Mouse (Mus musculus) heart, adult 8-10 months (tissue): Measurements from ENCODE around the gene Ddx19a. TPM values are rescaled to one million over a fixed set of nuclear protein-coding genes. Genes with fewer than 3 reads are reported as not detected.
"Not testable (repeated sequence)": the region's sequence is repeated elsewhere in the genome, so short reads cannot be mapped to it uniquely, and the experiment has no call there.

Experiments
- DNase-seq: peaks from one replicate; pipeline ENCODE4 v3.0.0; 2022; ENCODE audit warnings: low spot score
- microRNA-seq: library from miRNA; unstranded; fragments of <30 nt; microRNA quantifications from one replicate; pipeline ENCODE4 v1.2.0, GENCODE M21; 2022
- total RNA-seq, 4 experiments: library from RNA; stranded (reverse); gene quantifications; 2 replicates each; pipeline ENCODE4 v1.2.4; 2022

The Ddx19a gene
- total RNA-seq, 4 experiments from 2014 or later: 30.7 to 37.3 (median 35.3) TPM

GRCm38 (mm10) chr8:110933272-110933671 lies 64.3 kb downstream of the Ddx19a start:
- no peak for DNase-seq

DNA sequence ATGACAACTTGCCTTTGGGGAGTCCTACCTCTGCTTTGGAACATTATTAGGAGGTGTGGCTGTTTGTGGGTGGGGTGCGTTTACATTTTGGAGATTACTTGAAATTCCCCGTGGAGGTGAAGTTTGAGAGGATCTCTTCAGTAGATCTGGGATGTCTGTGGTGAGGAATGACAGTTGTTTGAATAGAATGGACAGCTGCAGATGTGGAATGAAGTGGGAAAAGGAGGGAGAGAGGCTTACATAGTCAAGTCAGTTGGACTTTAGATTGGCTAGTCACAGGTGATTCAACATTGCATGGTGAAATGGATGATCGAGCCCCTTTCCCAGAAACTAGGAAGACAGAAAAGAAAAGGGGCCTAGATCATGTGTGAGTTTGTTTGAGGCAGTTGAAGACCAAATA lies 65.2 kb downstream of the Ddx19a start:
- DNase-seq: no peak

- peak; percentile 85 for DNase-seq
Measured at GRCm38 (mm10) chr8:110931176-110931939, 66.2 kb downstream of the Ddx19a start.

DNA sequence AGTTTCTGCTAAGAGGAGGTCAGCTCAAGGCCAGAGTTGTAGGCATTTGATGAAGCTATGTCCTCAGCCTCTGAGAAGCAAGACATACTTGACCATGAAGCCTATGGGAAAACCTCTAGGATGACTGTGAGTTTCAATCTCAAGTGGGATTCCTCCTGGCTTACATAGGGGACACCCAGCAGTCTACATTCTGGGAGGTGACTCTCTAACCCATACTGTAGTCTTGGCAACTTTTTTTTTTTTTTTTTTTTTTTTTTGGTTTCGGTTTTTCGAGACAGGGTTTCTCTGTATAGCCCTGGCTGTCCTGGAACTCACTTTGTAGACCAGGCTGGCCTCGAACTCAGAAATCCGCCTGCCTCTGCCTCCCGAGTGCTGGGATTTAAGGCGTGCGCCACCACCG lies 67.9 kb downstream of the Ddx19a start:
- DNase-seq: not testable (repeated sequence)

GRCm38 (mm10) chr8:110929066-110929465 lies 68.5 kb downstream of the Ddx19a start:
- no peak for DNase-seq

GRCm38 (mm10) chr8:110928435-110928834 lies 69.2 kb downstream of the Ddx19a start:
- DNase-seq: no peak

GRCm38 (mm10) chr8:110926690-110927089 lies 70.9 kb downstream of the Ddx19a start:
- no peak for DNase-seq

DNA sequence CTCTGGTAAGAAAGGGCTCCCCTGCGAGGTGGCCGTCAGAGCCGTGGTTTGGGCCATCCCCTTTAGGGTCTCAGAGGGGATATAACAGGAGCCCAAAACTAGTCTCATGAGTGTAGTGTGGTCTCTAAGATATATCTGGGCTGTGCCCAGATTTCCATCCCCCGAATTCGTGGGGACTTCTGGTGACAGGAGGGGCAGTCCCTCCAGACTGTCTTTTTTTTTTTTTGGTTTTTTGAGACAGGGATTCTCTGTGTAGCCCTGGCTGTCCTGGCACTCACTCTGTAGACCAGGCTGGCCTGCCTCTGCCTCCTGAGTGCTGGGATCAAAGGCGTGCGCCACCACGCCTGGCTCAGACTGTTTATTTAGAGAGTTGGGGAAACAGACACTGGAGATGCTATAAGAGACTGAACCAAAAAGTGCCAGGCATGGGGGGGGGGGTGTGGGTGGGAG lies 71.9 kb downstream of the Ddx19a start:
- DNase-seq: no peak

Small RNA genes within 50 kb of the gene (microRNA-seq; reads per million reads assigned to microRNA genes)
- gene Gm24103 (not detected), gene Mir3473d (not detected)

Other genes with a start within 250 kb of the Ddx19a start
- 1 to 10 TPM; 4.3 to 8.3 (median 5.9) TPM for gene Il34, start 191.9 kb downstream of the Ddx19a start, total RNA-seq
- 10 to 100 TPM; 63.3 to 69.4 (median 65.2) TPM for gene Cog4, start 151.2 kb downstream of the Ddx19a start, total RNA-seq
- gene Sf3b3, start 151.0 kb downstream of the Ddx19a start, total RNA-seq: 10 to 100 TPM; 33.5 to 38.7 (median 36.1) TPM
- 1 to 10 TPM; 4.5 to 5.4 (median 4.6) TPM for gene Fuk, start 95.3 kb downstream of the Ddx19a start, total RNA-seq
- 10 to 100 TPM; 21.3 to 25.4 (median 24.1) TPM for gene St3gal2, start 77.9 kb downstream of the Ddx19a start, total RNA-seq
- 10 to 100 TPM in 3 of 4 experiments, 1 to 10 TPM in 1; 9.8 to 11.9 (median 10.9) TPM for gene Ddx19b, start 34.0 kb upstream of the Ddx19a start, total RNA-seq
- 10 to 100 TPM; 32.2 to 33.5 (median 33.0) TPM for gene Aars, start 35.3 kb upstream of the Ddx19a start, total RNA-seq
- gene Exosc6, start 58.5 kb upstream of the Ddx19a start, total RNA-seq: not detected
- gene Clec18a, start 94.6 kb upstream of the Ddx19a start, total RNA-seq: 1 to 10 TPM in 3 of 4 experiments, under 1 TPM in 1; 0.98 to 2.3 (median 1.3) TPM
- gene Pdpr, start 96.8 kb upstream of the Ddx19a start, total RNA-seq: 100 to 1,000 TPM; 109 to 143 (median 124) TPM